8 mouse cellular contexts compared by ENCODE assay signal in the genomic region with DNA sequence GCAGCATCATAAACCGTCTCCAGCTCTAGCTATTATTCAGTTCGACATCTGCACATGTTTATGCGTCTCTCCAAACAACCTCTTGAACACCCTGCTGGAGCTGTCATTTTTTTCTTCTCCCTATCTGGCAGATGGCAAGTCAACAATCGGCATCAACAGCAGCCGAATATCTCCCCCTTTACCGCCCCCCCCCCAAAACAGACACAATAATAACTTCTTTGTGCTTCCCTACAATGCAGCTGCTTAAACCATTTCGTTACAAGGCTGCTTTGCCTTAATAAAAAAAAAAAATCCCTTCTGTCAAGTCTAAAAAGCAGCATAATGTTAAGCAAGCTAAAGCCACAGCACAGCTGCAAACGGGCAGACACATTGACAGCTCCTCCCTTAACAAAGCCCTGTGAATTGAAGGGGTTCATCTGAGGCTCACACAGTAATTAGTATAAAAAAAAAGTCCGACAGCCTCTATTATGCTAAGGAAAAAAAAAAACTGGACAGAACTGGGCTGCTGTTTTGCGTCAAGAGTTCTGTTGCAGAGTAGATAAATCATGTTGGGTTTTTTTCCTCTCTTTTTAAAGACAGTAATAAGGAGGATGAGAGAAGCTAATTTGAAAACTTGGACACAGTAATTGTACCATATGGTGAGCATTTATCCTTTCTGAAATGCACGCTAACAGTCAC.
DNase-seq lines count a peak whose midpoint lies in the region; ATAC-seq lines count a peak whose summit lies in the region.

No protein-coding gene starts in this region.

- peak overlapping the region; percentile 27 for H3K4me2 ChIP-seq in forebrain, embryonic 16.5 days (ENCODE audit: low read length)

- no peaks in the 10 kb centered on the region for H3K27me3 ChIP-seq in forebrain, embryonic 16.5 days (replicated peaks; ENCODE audit: control insufficient read depth, insufficient read depth, low read length)

- DNase-seq in layer of hippocampus, adult 9-11 months, result peak; percentile 44
- DNase-seq in layer of hippocampus, adult 8-10 months (ENCODE audit: low spot score in 2 of 2), result no peak
- DNase-seq in embryo, embryonic 11.5 days (ENCODE audit: low read depth, low spot score), result peak; percentile 20
- DNase-seq in neural tube, embryonic 10.5 days (ENCODE audit: extremely low spot score, low spot score), result peak; percentile 25
- DNase-seq in spleen, postnatal 14 days (ENCODE audit: low spot score in 2 of 2), result no peak
- no peak for DNase-seq in layer of hippocampus, adult 11-12 months (ENCODE audit: low spot score)
- DNase-seq in T-cell, adult 2 months (ENCODE audit: low spot score), result no peak

- H3K36me3 ChIP-seq in forebrain, embryonic 16.5 days (ENCODE audit: control insufficient read depth, insufficient read depth), result no peaks in the 10 kb centered on the region

- WGBS in forebrain, embryonic 16.5 days, result 3% methylated on average over 11 of the region's 11 CpGs

- no peaks in the 10 kb centered on the region for H3K9me3 ChIP-seq in forebrain, embryonic 16.5 days (ENCODE audit: control insufficient read depth, low read length)

- H3K4me3 ChIP-seq in forebrain, embryonic 16.5 days (replicated peaks; ENCODE audit: low read length), result peak overlapping the region; percentile 6; the same call in 1 of the 2 replicates

- H3K4me1 ChIP-seq in forebrain, embryonic 16.5 days (replicated peaks; ENCODE audit: control insufficient read depth, insufficient read depth, low read length), result peaks cover 14% of the 10 kb centered on the region

- H3K27ac ChIP-seq in forebrain, embryonic 16.5 days (ENCODE audit: low read length), result peak overlapping the region; percentile 82

- H3K9ac ChIP-seq in forebrain, embryonic 16.5 days (replicated peaks; ENCODE audit: low read depth, low read length), result no peak overlapping the region

- peak; percentile 95 for ATAC-seq in forebrain, embryonic 16.5 days

Comparison
In these comparisons a context has a peak if more than half of its experiments do, and no peak if none do; other contexts are left out.
1. DNase-seq: peak in layer of hippocampus, adult 9-11 months (single experiment), embryo, embryonic 11.5 days (single experiment) and neural tube, embryonic 10.5 days (single experiment); none in layer of hippocampus, adult 8-10 months (0 of 2), spleen, postnatal 14 days (0 of 2), layer of hippocampus, adult 11-12 months (single experiment) and T-cell, adult 2 months (single experiment).